Mouse (Mus musculus): ENCODE measurements around the gene Ripor1. TPM values are rescaled to one million over a fixed set of nuclear protein-coding genes. Genes with fewer than 3 reads are reported as not detected.

Gene Ripor1
- polyA plus RNA-seq, 1 experiment from 2014 or later, result 27.9 TPM

- H3K27me3 ChIP-seq, result no peaks in the 10 kb centered on the region
- H3K9ac ChIP-seq, result no peak overlapping the region
- H3K27ac ChIP-seq, result no peak overlapping the region
- H3K4me2 ChIP-seq, result no peak overlapping the region
- no peaks in the 10 kb centered on the region for H3K9me3 ChIP-seq (replicated peaks)
- 74% methylated on average over 3 of the region's 3 CpGs for WGBS
- H3K4me1 ChIP-seq (replicated peaks), result no peaks in the 10 kb centered on the region
- peaks cover 25% of the 10 kb centered on the region for H3K36me3 ChIP-seq
- no peak overlapping the region for H3K4me3 ChIP-seq
- ATAC-seq (replicated peaks; ENCODE audit: insufficient number of reproducible peaks, insufficient read depth, low FRiP score, low read depth), result no peak
Observed at GRCm38 (mm10) chr8:105661167-105661566, 56.1 kb downstream of the Ripor1 start.

MicroRNAs within 50 kb of the gene (microRNA counts, 519-probe panel; counts per million panel counts)
- microRNA mmu-miR-1966, result 2,596 counts per million, percentile 57 among the panel's probes with 10 or more counts

Small RNAs within 50 kb of the gene (microRNA-seq; reads per million reads assigned to microRNA genes)
- not detected for gene Mir1966

Other genes starting within 250 kb of the Ripor1 start
- gene Plekhg4, start 232.0 kb upstream of the Ripor1 start, polyA plus RNA-seq (2015; fragmentation: Nextera tagmentation; extraction: Ambion mirVana), result 0.14 and 0.19 TPM in 2 replicates
- gene Kctd19, start 191.8 kb upstream of the Ripor1 start, polyA plus RNA-seq (2015; fragmentation: Nextera tagmentation; extraction: Ambion mirVana), result 0.09 and 0.11 TPM in 2 replicates
- 0.08 and 0.19 TPM in 2 replicates for gene Lrrc36, start 191.7 kb upstream of the Ripor1 start, polyA plus RNA-seq (2015; fragmentation: Nextera tagmentation; extraction: Ambion mirVana)
- 27.5 and 39.8 TPM in 2 replicates for gene Tppp3, start 133.7 kb upstream of the Ripor1 start, polyA plus RNA-seq (2015; fragmentation: Nextera tagmentation; extraction: Ambion mirVana)
- gene Zdhhc1, start 108.4 kb upstream of the Ripor1 start, polyA plus RNA-seq (2015; fragmentation: Nextera tagmentation; extraction: Ambion mirVana), result 23.2 and 30.7 TPM in 2 replicates
- gene Hsd11b2, start 86.5 kb upstream of the Ripor1 start, polyA plus RNA-seq (2015; fragmentation: Nextera tagmentation; extraction: Ambion mirVana), result 0.15 and 0.58 TPM in 2 replicates
- 50.0 and 63.3 TPM in 2 replicates for gene Atp6v0d1, start 39.2 kb upstream of the Ripor1 start, polyA plus RNA-seq (2015; fragmentation: Nextera tagmentation; extraction: Ambion mirVana)
- gene Ctcf, start 31.3 kb downstream of the Ripor1 start, polyA plus RNA-seq (2015; fragmentation: Nextera tagmentation; extraction: Ambion mirVana), result 64.5 and 77.1 TPM in 2 replicates
- 0.24 and 0.29 TPM in 2 replicates for gene Agrp, start 32.1 kb downstream of the Ripor1 start, polyA plus RNA-seq (2015; fragmentation: Nextera tagmentation; extraction: Ambion mirVana)
- gene Carmil2, start 81.0 kb downstream of the Ripor1 start, polyA plus RNA-seq (2015; fragmentation: Nextera tagmentation; extraction: Ambion mirVana), result 0.26 and 2.4 TPM in 2 replicates
- gene Acd, start 95.8 kb downstream of the Ripor1 start, polyA plus RNA-seq (2015; fragmentation: Nextera tagmentation; extraction: Ambion mirVana), result 33.7 and 43.3 TPM in 2 replicates
- gene Pard6a, start 95.9 kb downstream of the Ripor1 start, polyA plus RNA-seq (2015; fragmentation: Nextera tagmentation; extraction: Ambion mirVana), result 13.8 and 13.9 TPM in 2 replicates
- not detected in 2 replicates for gene 4933405L10Rik, start 102.4 kb downstream of the Ripor1 start, polyA plus RNA-seq (2015; fragmentation: Nextera tagmentation; extraction: Ambion mirVana)
- 9.8 and 12.7 TPM in 2 replicates for gene Enkd1, start 103.0 kb downstream of the Ripor1 start, polyA plus RNA-seq (2015; fragmentation: Nextera tagmentation; extraction: Ambion mirVana)
- gene Gfod2, start 153.4 kb downstream of the Ripor1 start, polyA plus RNA-seq (2015; fragmentation: Nextera tagmentation; extraction: Ambion mirVana), result 9.4 and 10.1 TPM in 2 replicates
- 8.1 and 11.0 TPM in 2 replicates for gene Ranbp10, start 222.1 kb downstream of the Ripor1 start, polyA plus RNA-seq (2015; fragmentation: Nextera tagmentation; extraction: Ambion mirVana)
- 0.06 and 0.29 TPM in 2 replicates for gene Tsnaxip1, start 222.5 kb downstream of the Ripor1 start, polyA plus RNA-seq (2015; fragmentation: Nextera tagmentation; extraction: Ambion mirVana)
- gene Cenpt, start 248.0 kb downstream of the Ripor1 start, polyA plus RNA-seq (2015; fragmentation: Nextera tagmentation; extraction: Ambion mirVana), result 30.1 and 36.8 TPM in 2 replicates
- gene Thap11, start 249.9 kb downstream of the Ripor1 start, polyA plus RNA-seq (2015; fragmentation: Nextera tagmentation; extraction: Ambion mirVana), result 44.7 and 52.5 TPM in 2 replicates